ENCODE assay signal across 9 mouse cellular contexts in the genomic region with DNA sequence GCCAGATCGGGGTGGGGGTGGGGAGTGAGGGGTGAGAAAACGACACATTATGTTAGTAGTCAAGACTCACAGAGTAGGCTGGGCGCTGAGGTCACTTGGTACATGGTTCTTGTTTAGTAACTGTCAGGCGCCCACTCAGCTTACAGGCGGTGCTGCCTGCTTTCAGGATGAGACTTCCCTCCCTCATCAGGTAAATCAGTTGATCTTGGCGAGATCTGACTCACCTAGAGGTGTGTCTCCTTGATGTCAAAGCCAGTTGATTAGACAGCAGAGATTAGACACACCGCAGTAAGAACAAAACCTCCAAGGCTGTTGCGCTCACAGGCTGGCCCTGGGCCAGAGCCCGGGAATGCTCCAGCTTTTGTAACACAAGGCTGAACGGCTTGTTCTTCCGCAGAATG. TPM values are rescaled to one million over a fixed set of nuclear protein-coding genes. Genes with fewer than 3 reads are reported as not detected.
A peak's percentile ranks its signal among the peaks of the same experiment; 100 is the strongest.
DNase-seq lines count a peak whose midpoint lies in the region; ATAC-seq lines count a peak whose summit lies in the region.
"Had no signal": no experiment of that assay in that cellular context is flagged by ENCODE, and none has a peak within 500 bp of the region (broad histone marks: within the 10 kb centered on the region; RNA-seq: fewer than 3 reads in every experiment).

No protein-coding gene starts in this region.

- DNase-seq in cerebellum, adult 18-20 months = peak; percentile 22 to 34
- no peak for DNase-seq in cerebellum, adult 8-10 months
- peak; percentile 75 for DNase-seq in CD4-positive helper T cell, adult 2 months (ENCODE audit: low read depth, low spot score)
- peak; percentile 68 to 72 for DNase-seq in cerebellum, postnatal 14 days
- DNase-seq in layer of hippocampus, adult 18-20 months (ENCODE audit: low spot score in 2 of 2) = peak; percentile 39 to 78
- peak; percentile 71 for DNase-seq in ovary, adult 18-20 months (ENCODE audit: low spot score)
- no peak for DNase-seq in frontal cortex, postnatal 25 days (ENCODE audit: low spot score in 2 of 2)

- H3K4me3 ChIP-seq in heart, embryonic 14.5 days (ENCODE audit: control insufficient read depth in 1 of 2, insufficient read depth in 1 of 2, low read depth in 1 of 2, low read length in 2 of 2) = peak overlapping the region; percentile 11 to 22; a peak in 1 of 4 replicates

- H3K9me3 ChIP-seq in heart, embryonic 14.5 days (ENCODE audit: control insufficient read depth, low read length) = no peaks in the 10 kb centered on the region

- H3K27me3 ChIP-seq in heart, embryonic 14.5 days (ENCODE audit: control insufficient read depth, insufficient read depth, low read length) = no peaks in the 10 kb centered on the region

- no peak for ATAC-seq in heart, embryonic 14.5 days (ENCODE audit: insufficient number of reproducible peaks, insufficient read depth, low FRiP score, low read depth)

- no peaks in the 10 kb centered on the region for H3K36me3 ChIP-seq in heart, embryonic 14.5 days (ENCODE audit: control insufficient read depth, insufficient read depth, low read length)

- H3K27ac ChIP-seq in heart, embryonic 14.5 days (replicated peaks in 1 of 2; ENCODE audit: control insufficient read depth in 1 of 2, insufficient read depth in 1 of 2, low read depth in 2 of 2, low read length in 2 of 2) = peak overlapping the region in 1 of 2 experiments; percentile 53; a peak in 1 of 4 replicates
- H3K27ac ChIP-seq: kidney, postnatal 0 days had no signal

- peak overlapping the region; percentile 55 for H3K4me2 ChIP-seq in heart, embryonic 14.5 days (ENCODE audit: low read length)

- 13% methylated on average over 11 of the region's 11 CpGs for WGBS in heart, embryonic 14.5 days

- peak overlapping the region; percentile 8; the same call in 1 of the 2 replicates for H3K9ac ChIP-seq in heart, embryonic 14.5 days (ENCODE audit: low read length)

- H3K4me1 ChIP-seq in heart, embryonic 14.5 days (ENCODE audit: control insufficient read depth in 2 of 2, insufficient read depth in 2 of 2, low read length in 2 of 2) = peaks cover 5 to 17% of the 10 kb centered on the region in 2 experiments

RNA-seq across cellular contexts. Expression of gene Ifrd1, which starts 4.5 kb away (rescaled TPM):
- polyA plus RNA-seq in heart, embryonic 14.5 days (2014; fragmentation: Nextera tagmentation; extraction: Ambion mirVana) = 93.7 and 95.7 TPM in 2 replicates
- total RNA-seq in layer of hippocampus, adult 18-20 months (2021) = 10 to 100 TPM; 91.8 to 95.7 TPM

RNA-seq across cellular contexts. Expression of gene Lsmem1, which starts 44.5 kb away (rescaled TPM):
- polyA plus RNA-seq in heart, embryonic 14.5 days (2014; fragmentation: Nextera tagmentation; extraction: Ambion mirVana) = 39.3 and 41.1 TPM in 2 replicates
- total RNA-seq in layer of hippocampus, adult 18-20 months (2021) = 1 to 10 TPM in 1 of 2 experiments, under 1 TPM in 1; 0.82 to 1.0 TPM

Comparison
In these comparisons a context has a peak if more than half of its experiments do, and no peak if none do; other contexts are left out.
1. DNase-seq: peak in cerebellum, adult 18-20 months (2 of 2), CD4-positive helper T cell, adult 2 months (single experiment), cerebellum, postnatal 14 days (2 of 2), layer of hippocampus, adult 18-20 months (2 of 2) and ovary, adult 18-20 months (single experiment); none in cerebellum, adult 8-10 months (single experiment) and frontal cortex, postnatal 25 days (0 of 2).